Mouse (Mus musculus): ENCODE results near the gene Slc45a3. TPM values are rescaled to one million over a fixed set of nuclear protein-coding genes. Genes with fewer than 3 reads are reported as not detected.

The Slc45a3 gene
- total RNA-seq (2021): under 1 TPM; 0.59 to 0.81 TPM
- long read RNA-seq, experiment 1: 0 reads
- long read RNA-seq, experiment 2: 0 reads

- DNase-seq (ENCODE audit: low spot score in 2 of 2): no peak
Measured at GRCm38 (mm10) chr1:131962606-131963084, at the start of gene Slc45a3. TSS of gene Slc45a3 (plus strand) at chr1:131962967.

DNA sequence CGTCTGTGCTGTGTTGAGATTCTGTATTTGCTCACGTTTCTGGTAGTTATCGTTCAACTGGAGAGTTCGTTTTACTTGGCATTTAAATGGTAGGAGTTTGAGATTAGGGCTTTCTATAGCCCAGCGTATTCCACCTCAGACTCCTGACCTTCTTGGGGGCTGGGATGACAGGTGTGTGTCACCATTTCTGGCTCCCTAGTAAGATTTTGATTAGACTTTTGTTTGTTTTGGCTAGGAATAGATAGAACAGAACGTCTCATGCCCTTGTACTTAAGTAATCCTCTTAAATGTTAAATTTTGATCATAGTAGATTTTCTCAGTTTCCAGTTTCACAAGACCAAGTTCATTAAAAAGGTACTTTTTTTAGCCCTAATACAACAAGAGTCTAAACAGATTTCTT, 45.1 kb upstream of the Slc45a3 start:
- no peak for DNase-seq (ENCODE audit: low spot score in 2 of 2)

- no peak for DNase-seq (ENCODE audit: low spot score in 2 of 2)
Measured at GRCm38 (mm10) chr1:131919052-131919451, 43.7 kb upstream of the Slc45a3 start.

GRCm38 (mm10) chr1:131922100-131922499, 40.7 kb upstream of the Slc45a3 start:
- DNase-seq (ENCODE audit: low spot score in 2 of 2): no peak

DNA sequence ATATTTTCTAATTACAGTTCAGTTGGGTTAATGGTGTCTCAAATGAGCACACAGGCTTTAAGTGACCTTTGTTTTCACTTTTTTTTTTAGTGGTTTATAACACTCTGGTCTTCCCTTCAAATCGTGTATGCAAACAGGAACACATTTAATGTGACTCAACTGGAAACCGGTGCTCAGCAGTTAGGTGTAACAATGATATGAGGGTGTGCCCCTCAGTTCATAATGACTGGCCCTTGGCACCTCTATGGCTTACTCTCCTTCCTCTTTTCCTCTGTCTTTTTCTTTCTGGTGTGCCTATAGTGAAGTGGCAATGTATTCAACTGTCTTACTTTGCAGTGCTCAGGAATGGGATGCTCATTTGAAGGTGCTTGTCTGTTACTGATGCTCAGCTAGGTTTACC, 29.3 kb upstream of the Slc45a3 start:
- DNase-seq (ENCODE audit: low spot score in 2 of 2): no peak

GRCm38 (mm10) chr1:131937659-131938305, 25.0 kb upstream of the Slc45a3 start:
- DNase-seq (ENCODE audit: low spot score in 2 of 2): peak; percentile 72 to 79

DNA sequence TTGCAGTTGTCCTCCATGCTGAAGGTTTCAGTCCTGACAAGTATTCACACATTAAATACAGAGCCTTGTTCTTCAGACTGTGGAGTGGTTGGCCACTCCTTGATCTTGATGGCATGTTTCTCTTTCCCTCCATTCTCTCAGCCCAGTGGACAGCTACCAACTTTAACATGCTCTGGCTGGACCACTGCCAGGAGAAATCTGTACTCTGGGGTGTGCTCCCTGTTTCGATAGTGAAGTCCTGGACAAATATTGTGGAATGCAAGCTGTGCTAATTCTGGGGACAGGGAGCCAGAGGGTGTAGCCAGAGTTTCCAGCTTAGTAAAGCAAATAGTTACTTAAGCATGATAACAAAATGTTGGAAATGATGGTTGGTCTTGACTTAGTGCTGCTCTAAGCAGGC, 24.0 kb upstream of the Slc45a3 start:
- DNase-seq (ENCODE audit: low spot score in 2 of 2): no peak

DNA sequence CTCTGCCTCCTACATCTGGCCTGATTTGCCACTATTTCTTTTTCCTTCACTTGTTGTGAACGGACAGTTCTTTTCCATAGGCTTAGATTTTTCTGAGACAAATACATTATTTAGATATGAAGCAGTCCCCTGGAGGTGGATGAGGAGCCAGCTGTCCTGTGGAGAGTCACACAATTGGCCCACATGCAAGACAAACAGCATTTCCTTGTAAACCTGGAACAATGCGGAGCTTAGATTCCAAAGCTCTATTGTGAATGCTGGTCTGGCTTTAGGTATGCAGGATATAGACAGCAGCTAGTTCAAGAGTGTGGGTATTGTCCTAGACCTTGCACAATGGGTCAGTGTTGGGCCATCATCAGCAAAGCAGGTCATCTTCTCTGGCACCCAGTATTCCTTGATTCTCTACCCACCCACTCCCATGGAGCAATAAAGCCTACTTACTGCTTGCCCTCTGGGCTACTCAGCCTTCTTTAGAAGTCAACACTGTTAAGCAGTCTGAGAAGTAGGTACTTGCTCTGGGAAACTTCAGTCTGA, 22.0 kb upstream of the Slc45a3 start:
- no peak for DNase-seq (ENCODE audit: low spot score in 2 of 2)

- DNase-seq (ENCODE audit: low spot score in 2 of 2): no peak
Measured at GRCm38 (mm10) chr1:131941501-131941900, 21.3 kb upstream of the Slc45a3 start.

DNA sequence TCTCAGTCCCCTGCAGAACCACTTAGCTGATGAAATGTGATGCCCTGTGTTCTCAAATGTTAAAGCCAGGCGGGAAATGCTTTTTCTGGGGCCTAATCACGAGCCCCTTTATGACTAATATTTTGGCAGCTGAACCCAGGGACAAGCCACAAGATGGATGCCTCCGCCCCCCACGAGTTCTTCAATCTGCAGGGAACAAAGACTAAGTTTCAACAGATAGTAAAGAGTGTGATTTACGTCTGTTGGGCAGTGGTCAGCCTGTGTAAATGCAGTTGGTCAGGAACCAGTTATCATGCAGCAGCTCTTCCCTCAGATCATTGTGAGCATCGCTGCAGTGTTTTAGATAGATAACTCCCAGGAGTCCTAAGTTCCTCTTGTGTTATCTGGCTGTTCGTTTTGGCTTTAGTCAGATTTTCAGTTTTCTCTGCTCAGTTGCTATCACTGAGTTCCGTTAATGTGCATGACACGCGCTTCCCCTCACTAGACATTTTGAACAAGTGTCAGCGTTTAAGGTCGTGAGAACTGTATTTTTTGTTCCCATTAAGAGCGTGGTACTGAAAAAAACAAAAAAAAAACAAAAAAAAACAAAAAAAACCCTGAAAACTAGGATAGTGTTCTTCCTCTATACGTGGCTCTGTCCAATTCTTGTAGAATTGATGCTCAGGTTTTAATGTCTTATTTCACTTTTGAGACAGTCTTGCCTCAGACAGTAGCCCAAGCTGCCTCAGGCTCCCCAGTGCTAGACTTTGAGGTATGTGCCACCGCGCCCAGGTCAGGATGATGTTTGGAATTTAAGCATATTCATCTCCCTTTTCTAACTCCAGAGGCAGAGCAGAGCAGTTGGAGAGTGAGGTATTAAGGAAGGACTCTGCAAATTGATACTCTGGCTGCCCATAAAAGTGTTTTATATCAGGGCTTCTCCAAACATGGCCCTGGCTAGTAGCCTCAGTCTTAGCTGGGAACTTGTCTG, 19.9 kb upstream of the Slc45a3 start:
- no peak for DNase-seq (ENCODE audit: low spot score in 2 of 2)

- no peak for DNase-seq (ENCODE audit: low spot score in 2 of 2)
Measured at GRCm38 (mm10) chr1:131945674-131946440, 16.9 kb upstream of the Slc45a3 start.

DNA sequence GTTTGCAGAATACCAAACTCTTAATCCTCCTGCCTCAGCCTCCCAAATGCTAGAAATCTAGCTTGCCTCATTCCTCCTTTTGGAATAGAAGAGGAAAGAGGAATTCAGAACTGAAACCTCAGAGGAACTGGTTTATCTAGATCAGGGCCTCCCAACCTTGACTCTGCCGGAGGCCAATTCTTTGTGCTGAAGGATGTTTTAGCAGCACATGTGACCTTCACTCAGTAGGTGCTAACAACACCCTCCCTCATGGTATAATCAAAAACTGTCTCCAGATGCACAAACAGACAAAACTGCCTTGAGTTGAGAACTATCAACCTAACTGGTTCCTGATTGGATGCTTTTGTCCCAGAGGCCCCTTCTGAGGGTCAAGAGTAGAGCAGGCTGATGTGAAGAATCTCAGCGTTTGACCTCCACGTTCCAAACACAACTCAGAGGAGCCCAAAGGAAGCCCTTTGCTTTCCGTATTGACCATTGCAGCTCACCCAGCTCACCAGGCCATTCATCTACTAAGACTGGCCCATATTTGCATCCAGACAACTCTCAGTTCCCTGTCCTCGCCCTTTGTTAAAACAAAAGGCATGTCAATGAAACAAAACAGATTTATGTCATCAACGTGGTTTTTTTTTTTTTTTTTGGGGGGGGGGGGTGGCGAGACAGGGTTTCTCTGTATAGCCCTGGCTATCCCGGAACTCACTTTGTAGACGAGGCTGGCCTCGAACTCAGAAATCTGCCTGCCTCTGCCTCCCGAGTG, 16.1 kb upstream of the Slc45a3 start:
- DNase-seq (ENCODE audit: low spot score in 2 of 2): no peak

DNA sequence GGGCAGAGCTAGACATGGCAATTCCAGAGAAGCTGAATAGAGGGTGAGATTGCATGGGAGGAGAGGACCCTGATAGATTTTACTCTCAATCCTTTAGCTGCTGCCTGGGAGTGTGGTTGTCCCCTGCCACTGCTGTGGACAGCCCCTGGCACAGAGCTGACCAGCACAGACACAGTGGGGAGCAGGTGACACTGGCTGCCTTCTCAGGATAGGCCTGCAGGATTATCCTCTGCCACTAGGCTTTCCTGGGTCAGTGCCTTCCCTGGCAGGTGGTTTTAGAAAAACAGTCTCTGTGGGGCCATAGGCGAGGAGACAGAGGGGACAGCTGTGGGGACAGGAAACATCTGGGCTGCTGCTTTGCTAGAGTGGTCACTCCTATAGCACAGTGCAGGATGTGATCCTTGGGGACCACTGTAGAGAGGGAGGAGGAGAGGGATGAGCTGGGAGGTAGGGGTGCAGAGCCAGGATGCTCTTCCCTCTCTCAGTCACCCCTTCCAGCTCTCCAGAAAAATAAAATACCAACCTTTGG, 14.7 kb upstream of the Slc45a3 start:
- DNase-seq (ENCODE audit: low spot score in 2 of 2): no peak

DNA sequence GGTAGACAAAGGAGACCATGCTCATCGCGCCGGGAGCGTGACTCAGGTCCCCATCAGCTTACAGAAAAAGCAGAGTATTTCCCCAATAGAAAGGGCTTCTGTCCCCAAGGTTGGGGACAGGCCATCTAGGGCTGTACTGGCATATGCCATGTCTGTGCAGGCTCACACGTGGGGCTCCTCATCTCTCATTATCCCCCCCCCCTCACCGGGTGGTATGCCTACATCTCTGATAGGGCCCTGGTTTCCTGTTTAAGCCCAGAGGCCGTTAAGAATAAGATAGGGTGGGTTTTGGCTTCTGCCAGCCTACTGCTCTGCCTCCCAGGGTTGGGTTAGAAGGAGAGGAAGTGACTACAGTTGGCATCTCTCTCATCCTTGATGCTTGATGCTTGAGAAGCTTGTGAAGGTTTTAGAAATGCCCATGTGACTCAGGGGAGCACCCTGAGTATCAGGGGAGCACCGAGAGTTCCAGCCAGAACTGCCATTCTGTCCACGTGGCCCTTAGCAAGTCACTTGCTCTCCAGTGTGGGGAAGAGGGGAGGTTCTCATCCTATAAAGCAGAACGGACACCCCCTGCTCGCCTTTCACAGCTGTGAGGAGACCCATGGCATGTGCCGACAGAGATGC, 8.4 kb upstream of the Slc45a3 start:
- no peak for DNase-seq (ENCODE audit: low spot score in 2 of 2)

DNA sequence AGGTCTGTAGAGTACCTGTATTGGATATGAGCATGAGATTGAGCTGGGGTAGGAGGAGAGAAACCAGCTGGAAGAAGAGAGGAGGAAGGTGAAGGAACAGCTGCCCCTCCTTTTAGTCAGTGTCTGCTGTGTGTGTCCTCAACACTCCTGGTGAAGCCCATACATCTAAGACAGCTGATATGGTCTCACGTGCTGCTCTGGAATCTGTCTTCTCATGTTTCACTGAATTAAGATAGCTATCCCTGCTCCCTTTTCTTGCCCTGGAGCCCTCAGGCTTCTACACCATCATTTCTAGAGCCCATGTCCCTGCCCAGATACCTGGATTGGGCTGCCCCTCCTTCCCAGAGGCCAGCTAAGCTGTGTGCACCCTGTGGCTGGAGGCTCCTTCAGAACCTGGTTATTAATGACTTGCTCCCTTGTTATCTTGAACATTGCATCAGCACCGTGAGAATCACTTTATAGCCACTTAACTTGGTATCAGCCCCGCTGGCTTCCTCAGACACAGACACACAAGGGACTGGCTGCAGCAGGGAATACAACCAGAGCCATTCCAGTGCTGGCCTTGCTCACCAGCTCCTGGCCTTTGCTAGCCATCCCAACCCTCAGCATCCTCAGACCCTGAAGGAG, 7.5 kb upstream of the Slc45a3 start:
- no peak for DNase-seq (ENCODE audit: low spot score in 2 of 2)

- no peak for DNase-seq (ENCODE audit: low spot score in 2 of 2)
Measured at GRCm38 (mm10) chr1:131957416-131957815, 5.4 kb upstream of the Slc45a3 start.

DNA sequence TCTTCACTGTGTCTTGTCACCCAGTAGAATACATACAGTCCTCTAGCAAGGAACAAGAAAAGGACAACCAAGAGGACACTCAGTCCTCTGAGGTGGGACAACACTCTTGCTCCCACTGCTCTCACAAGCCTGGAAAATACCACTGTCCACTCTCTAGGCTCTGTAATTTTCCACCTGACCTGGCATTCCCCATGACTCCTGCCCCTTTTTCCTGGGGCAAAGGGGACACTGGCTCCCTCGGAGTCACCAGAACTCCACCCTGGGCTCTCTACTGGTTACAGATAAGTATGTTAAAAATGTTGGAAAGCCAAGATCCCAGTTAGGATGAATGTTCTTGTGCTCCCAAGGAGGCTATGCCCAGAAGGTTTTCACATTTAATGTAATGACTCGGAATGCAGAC, 1.8 kb upstream of the Slc45a3 start:
- no peak for DNase-seq (ENCODE audit: low spot score in 2 of 2)

DNA sequence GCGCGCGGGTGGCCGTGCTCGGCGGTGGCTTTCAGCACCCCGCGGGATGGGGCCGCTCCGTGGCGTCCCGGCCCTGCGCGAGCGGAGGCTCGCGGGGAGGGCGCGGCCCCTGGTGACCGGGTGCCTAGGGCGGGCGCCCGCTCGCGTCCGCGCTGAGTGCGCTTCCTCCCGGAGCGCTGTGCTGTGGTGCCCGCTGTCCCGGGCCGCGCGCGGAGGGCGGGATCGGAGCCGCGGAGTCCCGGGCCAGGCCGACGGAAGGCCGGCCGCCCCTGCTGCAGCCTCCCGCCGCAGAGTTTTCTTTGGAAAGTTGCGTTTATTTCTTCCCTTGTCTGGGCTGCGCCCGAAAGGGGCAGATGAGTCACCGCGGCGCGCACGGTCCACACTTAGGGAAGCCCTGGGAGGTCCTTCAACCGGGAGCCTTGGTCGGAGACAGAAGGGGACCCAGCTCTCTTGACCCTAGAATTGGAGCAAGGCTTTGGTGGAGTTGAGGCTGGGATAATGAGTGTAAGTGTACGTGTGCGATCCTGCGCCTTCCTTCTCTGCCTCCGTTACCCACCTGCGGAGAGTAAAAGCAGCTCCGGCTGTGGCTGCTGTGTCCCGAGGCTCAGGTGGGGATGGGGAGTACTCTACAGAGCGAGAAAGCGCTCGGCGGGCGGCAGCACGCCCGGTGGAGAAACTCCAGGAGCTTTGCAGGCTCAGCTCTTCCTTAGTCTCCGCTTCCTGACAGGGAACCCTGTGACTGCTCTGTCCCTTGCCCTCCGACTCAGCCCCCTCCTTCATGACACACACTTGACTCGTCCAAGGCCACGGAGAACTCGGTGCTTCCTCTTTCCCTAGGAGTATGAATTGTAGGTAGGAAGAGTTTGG, 551 bp downstream of the Slc45a3 start:
- no peak for DNase-seq (ENCODE audit: low spot score in 2 of 2)
